Comparison of ENCODE assay signal across 8 mouse cellular contexts in genomic region chr9:118487636-118488035, GRCm38 (mm10). TPM values are rescaled to one million over a fixed set of nuclear protein-coding genes. Genes with fewer than 3 reads are reported as not detected.
DNase-seq lines count a peak whose midpoint lies in the region; ATAC-seq and TF ChIP-seq lines count a peak whose summit lies in the region.

No protein-coding gene starts in this region.

- H3K36me3 ChIP-seq in kidney, embryonic 14.5 days (ENCODE audit: control insufficient read depth, insufficient read depth, low read length), result no peaks in the 10 kb centered on the region
- no peaks in the 10 kb centered on the region for H3K36me3 ChIP-seq in hindbrain, embryonic 13.5 days
- no peaks in the 10 kb centered on the region for H3K36me3 ChIP-seq in midbrain, postnatal 0 days (ENCODE audit: insufficient read depth, low read length)

- TF ChIP-seq CTCF in midbrain, postnatal 0 days (IDR thresholded peaks at IDR 0.05), result no peak

- no peak for DNase-seq in kidney, adult 8-10 months
- DNase-seq in midbrain, postnatal 0 days (ENCODE audit: low spot score), result no peak
- no peak for DNase-seq in T-cell, adult 2 months (ENCODE audit: low spot score)
- DNase-seq in frontal cortex, postnatal 14 days (ENCODE audit: low spot score in 2 of 2), result no peak
- no peak for DNase-seq in left cerebral cortex, postnatal 36 days (ENCODE audit: low spot score in 2 of 2)

- ATAC-seq in kidney, embryonic 14.5 days (ENCODE audit: low FRiP score, low TSS enrichment), result no peak
- ATAC-seq in hindbrain, embryonic 13.5 days (ENCODE audit: low FRiP score), result no peak
- ATAC-seq in midbrain, postnatal 0 days (ENCODE audit: low FRiP score), result no peak

- no peak overlapping the region for H3K27ac ChIP-seq in kidney, embryonic 14.5 days (ENCODE audit: low read depth, low read length)
- no peak overlapping the region for H3K27ac ChIP-seq in brown adipose tissue, adult 24 weeks (replicated peaks; ENCODE audit: low read depth, low read length)
- no peak overlapping the region for H3K27ac ChIP-seq in hindbrain, embryonic 13.5 days
- no peak overlapping the region for H3K27ac ChIP-seq in midbrain, postnatal 0 days (ENCODE audit: low read depth, low read length)

- H3K4me1 ChIP-seq in kidney, embryonic 14.5 days (ENCODE audit: control insufficient read depth, insufficient read depth, low read length), result 0 out of 2 replicates have a peak, but pooled peaks cover 4% of the 10 kb centered on the region
- H3K4me1 ChIP-seq in brown adipose tissue, adult 24 weeks (ENCODE audit: control insufficient read depth, insufficient read depth, insufficient read length, low read length), result peaks cover 3% of the 10 kb centered on the region; the same call in 1 of the 2 replicates
- H3K4me1 ChIP-seq in hindbrain, embryonic 13.5 days (replicated peaks), result peaks cover 25% of the 10 kb centered on the region
- no peaks in the 10 kb centered on the region; the same call in 1 of the 2 replicates for H3K4me1 ChIP-seq in midbrain, postnatal 0 days (ENCODE audit: insufficient read depth, low read length)

- H3K9me3 ChIP-seq in kidney, embryonic 14.5 days (ENCODE audit: control insufficient read depth, low read length), result no peaks in the 10 kb centered on the region
- H3K9me3 ChIP-seq in hindbrain, embryonic 13.5 days, result no peaks in the 10 kb centered on the region
- no peaks in the 10 kb centered on the region for H3K9me3 ChIP-seq in midbrain, postnatal 0 days (ENCODE audit: low read length)

- H3K4me2 ChIP-seq in kidney, embryonic 14.5 days (replicated peaks; ENCODE audit: low read depth, low read length), result peak overlapping the region; percentile 51
- peak overlapping the region; percentile 46 for H3K4me2 ChIP-seq in hindbrain, embryonic 13.5 days
- H3K4me2 ChIP-seq in midbrain, postnatal 0 days (ENCODE audit: low read depth, low read length, poor library complexity, severe bottlenecking), result peak overlapping the region; percentile 39

- under 1% methylated on average over 22 of the region's 22 CpGs for WGBS in kidney, embryonic 14.5 days
- WGBS in hindbrain, embryonic 13.5 days, result under 1% methylated on average over 22 of the region's 22 CpGs
- under 1% methylated on average over 22 of the region's 22 CpGs for WGBS in midbrain, postnatal 0 days

- intact Hi-C loops in left cerebral cortex, postnatal 36 days (cut with DNase I), result loop anchor here (2.0 kb wide), 1 partner anchor 435 kb away; no protein-coding TSS in a partner anchor

- no peak overlapping the region for H3K9ac ChIP-seq in kidney, embryonic 14.5 days (ENCODE audit: low read depth, low read length)
- no peak overlapping the region for H3K9ac ChIP-seq in hindbrain, embryonic 13.5 days
- no peak overlapping the region for H3K9ac ChIP-seq in midbrain, postnatal 0 days (replicated peaks; ENCODE audit: low read length, poor library complexity, severe bottlenecking)

- peaks cover 58% of the 10 kb centered on the region for H3K27me3 ChIP-seq in kidney, embryonic 14.5 days (ENCODE audit: control insufficient read depth, insufficient read depth, low read length)
- H3K27me3 ChIP-seq in hindbrain, embryonic 13.5 days, result peaks cover 85% of the 10 kb centered on the region
- H3K27me3 ChIP-seq in midbrain, postnatal 0 days (ENCODE audit: insufficient read depth, low read length), result peaks cover 49% of the 10 kb centered on the region

- H3K4me3 ChIP-seq in kidney, embryonic 14.5 days (ENCODE audit: low read length), result peak overlapping the region; percentile 27
- H3K4me3 ChIP-seq in brown adipose tissue, adult 24 weeks (ENCODE audit: insufficient read depth, low read depth, low read length), result peak overlapping the region; percentile 36
- H3K4me3 ChIP-seq in hindbrain, embryonic 13.5 days, result peak overlapping the region; percentile 17; the same call in 1 of the 2 replicates
- peak overlapping the region; percentile 22 for H3K4me3 ChIP-seq in midbrain, postnatal 0 days (ENCODE audit: low read depth, low read length)

RNA-seq across cellular contexts. Expression of gene Eomes, which starts 9.6 kb away (rescaled TPM):
- not detected in 2 replicates for polyA plus RNA-seq in kidney, embryonic 14.5 days (2014; fragmentation: Nextera tagmentation; extraction: Ambion mirVana)
- polyA plus RNA-seq in brown adipose tissue, adult 24 weeks (2012; ENCODE audit: insufficient read depth, insufficient read length, missing spikeins), result not detected in 2 replicates
- 0.43 and 0.65 TPM in 2 replicates for polyA plus RNA-seq in hindbrain, embryonic 13.5 days (2015; fragmentation: Nextera tagmentation; extraction: Ambion mirVana)
- 0.90 and 2.2 TPM in 2 replicates for total RNA-seq in midbrain, postnatal 0 days (2014; rRNA removed)
- 0.15 and 0.19 TPM in 2 replicates for polyA plus RNA-seq in midbrain, postnatal 0 days (2015; fragmentation: Nextera tagmentation; extraction: Ambion mirVana)
- under 1 TPM in 1 of 2 experiments, not detected in 1; 0.32 TPM for total RNA-seq in left cerebral cortex, postnatal 36 days (2021)

RNA-seq across cellular contexts. Expression of gene Golga4, which starts 18.4 kb away (rescaled TPM):
- 54.5 and 70.7 TPM in 2 replicates for polyA plus RNA-seq in kidney, embryonic 14.5 days (2014; fragmentation: Nextera tagmentation; extraction: Ambion mirVana)
- 43.9 and 49.9 TPM in 2 replicates for polyA plus RNA-seq in brown adipose tissue, adult 24 weeks (2012; ENCODE audit: insufficient read depth, insufficient read length, missing spikeins)
- polyA plus RNA-seq in hindbrain, embryonic 13.5 days (2015; fragmentation: Nextera tagmentation; extraction: Ambion mirVana), result 47.9 and 49.5 TPM in 2 replicates
- total RNA-seq in midbrain, postnatal 0 days (2014; rRNA removed), result 34.5 and 57.9 TPM in 2 replicates
- 21.0 and 26.2 TPM in 2 replicates for polyA plus RNA-seq in midbrain, postnatal 0 days (2015; fragmentation: Nextera tagmentation; extraction: Ambion mirVana)
- 100 to 1,000 TPM in 1 of 2 experiments, 10 to 100 TPM in 1; 84.1 to 116 TPM for total RNA-seq in left cerebral cortex, postnatal 36 days (2021)
